Mouse (Mus musculus) lung, embryonic 14.5 days (tissue): ENCODE measurements at regions not wholly inside any gene's neighbourhood (a gene's known extent, or its start where the extent isn't known, plus 50 kb on each side); places are given as distances from the start of the nearest gene placed in this dataset.

Source experiments
- ATAC-seq: fragments of 200-750 bp; cut with Nextera tagmentation; 2 replicates; pipeline ENCODE4 v1.8.0; 2017; ENCODE audit warnings: mild to moderate bottlenecking, moderate TSS enrichment, moderate library complexity; ENCODE audit not compliant: insufficient read depth
- DNase-seq: peaks from one replicate; pipeline ENCODE4 v3.0.0-alpha.2; 2015
- H3K27ac ChIP-seq: fragments of 300-500 bp; sonication (generic); 2 replicates; pipeline ENCODE4 v1.5.1; 2014; ENCODE audit warnings: low read depth, mild to moderate bottlenecking, moderate library complexity
- H3K27me3 ChIP-seq: fragments of 300-500 bp; sonication (generic); 2 replicates; pipeline ENCODE4 v1.6.1; 2014; ENCODE audit warnings: low read length, control low read depth; ENCODE audit not compliant: insufficient read depth
- H3K36me3 ChIP-seq: fragments of 300-500 bp; sonication (generic); 2 replicates; pipeline ENCODE4 v1.6.1; 2014; ENCODE audit warnings: control low read depth; ENCODE audit not compliant: insufficient read depth
- H3K4me1 ChIP-seq: fragments of 300-500 bp; sonication (generic); 2 replicates; pipeline ENCODE4 v1.6.1; 2014; ENCODE audit warnings: antibody characterized with exemption, control low read depth; ENCODE audit not compliant: insufficient read depth
- H3K4me2 ChIP-seq: fragments of 300-500 bp; sonication (generic); 2 replicates; pipeline ENCODE4 v1.6.1; 2014; ENCODE audit warnings: mild to moderate bottlenecking
- H3K4me3 ChIP-seq: fragments of 300-500 bp; sonication (generic); 2 replicates; pipeline ENCODE4 v1.5.1; 2014; ENCODE audit warnings: low read depth, low read length
- H3K9ac ChIP-seq: fragments of 300-500 bp; sonication (generic); 2 replicates; pipeline ENCODE4 v1.6.1; 2014
- H3K9me3 ChIP-seq: fragments of 300-500 bp; sonication (generic); 2 replicates; pipeline ENCODE4 v1.6.1; 2016; ENCODE audit warnings: low read depth, low read length, control low read depth
- CTCF ChIP-seq: IDR thresholded peaks from 2 replicates; pipeline ENCODE4 v1.5.1; 2016; ENCODE audit warnings: antibody characterized with exemption, low read depth
- WGBS: fragments of 180-500 bp; shearing (Covaris S2); extraction: QIAGEN DNeasy Blood & Tissue Kit; methylation state at CpG from one replicate; pipeline ENCODE4 v1.1.7; 2014; 5-methylcytosine and 5-hydroxymethylcytosine counted together

- no peak for ATAC-seq
- DNase-seq: no peak
- Histone ChIP-seq H3K9ac (no peak overlapping the region), H3K27me3 (no peaks in the 10 kb centered on the region), H3K9me3 (no peaks in the 10 kb centered on the region), H3K36me3 (no peaks in the 10 kb centered on the region), H3K4me3 (no peak overlapping the region), H3K4me2 (no peak overlapping the region), H3K27ac (no peak overlapping the region), H3K4me1 (no peaks in the 10 kb centered on the region)
- WGBS: 86% methylated on average over 8 of the region's 8 CpGs
- TF ChIP-seq CTCF: no peak
Observed at GRCm38 (mm10) chr10:116699711-116700110, 118.4 kb upstream of the Cnot2 start.

GRCm38 (mm10) chr10:116697628-116698316, 116.5 kb upstream of the Cnot2 start:
- Histone ChIP-seq H3K36me3 (no peaks in the 10 kb centered on the region), H3K9ac (no peak overlapping the region), H3K27me3 (no peaks in the 10 kb centered on the region), H3K4me2 (no peak overlapping the region), H3K4me3 (no peak overlapping the region), H3K9me3 (no peaks in the 10 kb centered on the region), H3K4me1 (no peaks in the 10 kb centered on the region), H3K27ac (no peak overlapping the region)
- no peak for ATAC-seq
- WGBS: 72% methylated on average over 14 of the region's 14 CpGs
- no peak for TF ChIP-seq CTCF
- no peak for DNase-seq

GRCm38 (mm10) chr10:116693816-116694215, 112.5 kb upstream of the Cnot2 start:
- no peaks in the 10 kb centered on the region for H3K9me3 ChIP-seq
- no peak for TF ChIP-seq CTCF
- H3K4me2 ChIP-seq: no peak overlapping the region
- H3K4me3 ChIP-seq: no peak overlapping the region
- DNase-seq (no peak), ATAC-seq (no peak)
- H3K9ac ChIP-seq: no peak overlapping the region
- no peak overlapping the region for H3K27ac ChIP-seq
- H3K36me3 ChIP-seq: no peaks in the 10 kb centered on the region
- WGBS: 78% methylated on average over 3 of the region's 3 CpGs
- H3K4me1 ChIP-seq: no peaks in the 10 kb centered on the region
- H3K27me3 ChIP-seq: no peaks in the 10 kb centered on the region

GRCm38 (mm10) chr10:116686741-116687140, 105.4 kb upstream of the Cnot2 start:
- Histone ChIP-seq H3K9me3 (no peaks in the 10 kb centered on the region), H3K4me1 (no peaks in the 10 kb centered on the region), H3K4me3 (no peak overlapping the region), H3K27ac (no peak overlapping the region), H3K9ac (no peak overlapping the region), H3K36me3 (no peaks in the 10 kb centered on the region), H3K4me2 (no peak overlapping the region), H3K27me3 (no peaks in the 10 kb centered on the region)
- DNase-seq: no peak
- WGBS: 89% methylated on average over 11 of the region's 11 CpGs
- TF ChIP-seq CTCF: no peak
- no peak for ATAC-seq

- ATAC-seq (no peak), DNase-seq (no peak)
- H3K4me1 ChIP-seq: no peaks in the 10 kb centered on the region
- H3K36me3 ChIP-seq: no peaks in the 10 kb centered on the region
- 77% methylated on average over 9 of the region's 9 CpGs for WGBS
- H3K9me3 ChIP-seq: no peaks in the 10 kb centered on the region
- H3K27ac ChIP-seq: no peak overlapping the region
- no peak overlapping the region for H3K9ac ChIP-seq
- H3K4me3 ChIP-seq: no peak overlapping the region
- no peak for TF ChIP-seq CTCF
- no peaks in the 10 kb centered on the region for H3K27me3 ChIP-seq
- H3K4me2 ChIP-seq: no peak overlapping the region
Observed at GRCm38 (mm10) chr10:116683374-116683773, 102.1 kb upstream of the Cnot2 start.

GRCm38 (mm10) chr10:116678950-116679735, 97.8 kb upstream of the Cnot2 start:
- no peaks in the 10 kb centered on the region for H3K36me3 ChIP-seq
- peak; percentile 13 for DNase-seq
- H3K4me2 ChIP-seq: no peak overlapping the region
- no peak for TF ChIP-seq CTCF
- no peak overlapping the region for H3K27ac ChIP-seq
- H3K9me3 ChIP-seq: no peaks in the 10 kb centered on the region
- no peak overlapping the region for H3K9ac ChIP-seq
- no peak for ATAC-seq
- WGBS: 77% methylated on average over 10 of the region's 10 CpGs
- no peaks in the 10 kb centered on the region for H3K27me3 ChIP-seq
- H3K4me3 ChIP-seq: no peak overlapping the region
- no peaks in the 10 kb centered on the region for H3K4me1 ChIP-seq

GRCm38 (mm10) chr10:116677949-116678348, 96.6 kb upstream of the Cnot2 start:
- H3K9me3 ChIP-seq: no peaks in the 10 kb centered on the region
- no peak overlapping the region for H3K9ac ChIP-seq
- no peak overlapping the region for H3K27ac ChIP-seq
- no peaks in the 10 kb centered on the region for H3K36me3 ChIP-seq
- no peaks in the 10 kb centered on the region for H3K4me1 ChIP-seq
- DNase-seq (peak; percentile 35), ATAC-seq (no peak)
- H3K4me3 ChIP-seq: no peak overlapping the region
- no peaks in the 10 kb centered on the region for H3K27me3 ChIP-seq
- no peak overlapping the region for H3K4me2 ChIP-seq
- 44% methylated on average over 4 of the region's 4 CpGs for WGBS
- no peak for TF ChIP-seq CTCF
